Mouse (Mus musculus) urinary bladder, postnatal 0 days (tissue): ENCODE results near the gene Olfr481. TPM values are rescaled to one million over a fixed set of nuclear protein-coding genes. Genes with fewer than 3 reads are reported as not detected.

Source experiments
- polyA plus RNA-seq: library from polyadenylated mRNA; unstranded; fragments of >200 nt; fragmentation: Nextera tagmentation; extraction: Ambion mirVana; gene quantifications from 2 replicates; pipeline ENCODE4 v1.2.1, GENCODE M21; 2015

Gene Olfr481
- not detected in 2 replicates for polyA plus RNA-seq

GRCm38 (mm10) chr7:108079555-108079954 lies at the start of gene Olfr481:
Gene Olfr481 (plus strand): TSS chr7:108079855.

DNA sequence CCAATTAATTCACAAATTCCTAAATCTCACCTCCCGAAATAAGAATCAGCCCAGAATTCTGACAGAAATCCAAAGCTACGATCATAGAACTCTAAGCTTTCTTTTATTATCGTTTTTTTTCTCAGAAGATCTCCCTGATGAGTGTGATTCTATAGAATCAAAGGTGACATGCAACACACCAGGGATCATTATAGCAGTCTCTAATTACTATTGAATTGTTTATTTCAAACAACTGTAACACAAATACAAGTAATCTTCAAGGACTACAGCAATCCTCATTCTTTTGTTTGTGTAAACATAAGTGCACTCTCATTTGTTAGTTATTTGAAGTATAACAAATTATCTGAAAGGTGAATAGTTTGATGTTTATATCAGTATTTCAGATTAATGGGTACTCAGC lies 45.8 kb upstream of the Olfr481 start, which contains the start of gene Olfr478:
Gene Olfr478 (minus strand): TSS at position 101 of the 400 bp plus-strand sequence.

GRCm38 (mm10) chr7:108050393-108050792 lies 29.3 kb upstream of the Olfr481 start, which contains the start of gene Olfr479:
Gene Olfr479 (plus strand): TSS chr7:108050693.

DNA sequence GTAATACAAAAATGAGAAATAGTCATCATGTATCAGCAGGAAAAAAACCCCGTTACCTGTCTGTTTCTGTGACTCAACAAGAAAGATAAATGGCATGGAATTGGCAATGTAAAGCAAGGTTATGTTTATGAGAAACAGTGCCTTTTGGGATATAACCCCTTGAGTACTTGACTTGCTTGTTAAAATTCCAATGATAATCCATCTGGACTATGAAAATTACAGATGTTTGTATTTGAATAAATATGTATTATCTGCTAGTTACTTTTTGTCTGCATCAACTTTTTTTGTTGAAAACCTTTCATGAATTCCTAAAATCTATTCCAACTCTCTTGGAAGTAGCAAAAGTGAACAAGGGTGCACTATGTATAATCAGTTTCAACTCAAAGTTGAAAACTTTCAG lies 12.4 kb upstream of the Olfr481 start, which contains the start of gene Olfr480:
Gene Olfr480 (minus strand): TSS at position 101 of the 400 bp plus-strand sequence.

DNA sequence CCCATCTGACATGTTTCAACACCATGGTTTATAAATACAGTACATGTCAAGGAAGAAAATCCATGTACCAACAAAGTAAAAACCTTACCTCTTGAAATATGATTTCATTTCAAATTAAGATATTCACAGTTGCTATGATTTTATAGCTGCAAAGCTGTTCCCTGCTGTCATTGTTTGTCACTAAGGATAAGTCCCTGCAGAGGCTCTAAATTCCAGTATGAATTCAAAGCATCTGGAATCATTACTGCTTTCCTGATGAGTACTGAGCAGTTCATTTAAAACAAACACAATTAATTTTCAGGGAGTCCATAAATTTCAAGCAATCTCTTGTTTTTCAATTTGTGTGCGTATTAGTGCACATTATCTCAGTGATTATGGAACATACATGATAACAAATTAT lies 17.8 kb downstream of the Olfr481 start, which contains the start of gene Olfr482:
Gene Olfr482 (minus strand): TSS at position 101 of the 400 bp plus-strand sequence.

DNA sequence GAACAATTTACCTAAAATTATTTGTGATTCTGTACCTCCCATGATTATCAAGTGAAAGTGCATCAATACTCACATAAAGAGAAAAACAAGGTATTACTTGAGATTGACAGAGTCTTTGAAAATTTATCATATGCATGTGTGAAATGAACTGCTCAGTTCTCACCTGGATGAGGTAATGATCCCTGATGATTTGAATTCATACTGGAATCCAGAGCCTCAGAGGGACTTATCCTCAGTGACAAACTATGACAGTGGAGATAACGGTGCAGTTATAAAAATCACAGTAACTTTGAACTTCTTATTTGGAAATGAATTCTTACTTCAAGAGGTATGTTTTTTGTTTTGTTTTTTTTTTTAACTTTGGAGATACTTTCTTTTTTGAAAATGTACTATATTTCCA lies 20.9 kb downstream of the Olfr481 start, which contains the start of gene Olfr483:
Gene Olfr483 (plus strand): TSS at position 301 of the 400 bp plus-strand sequence.

DNA sequence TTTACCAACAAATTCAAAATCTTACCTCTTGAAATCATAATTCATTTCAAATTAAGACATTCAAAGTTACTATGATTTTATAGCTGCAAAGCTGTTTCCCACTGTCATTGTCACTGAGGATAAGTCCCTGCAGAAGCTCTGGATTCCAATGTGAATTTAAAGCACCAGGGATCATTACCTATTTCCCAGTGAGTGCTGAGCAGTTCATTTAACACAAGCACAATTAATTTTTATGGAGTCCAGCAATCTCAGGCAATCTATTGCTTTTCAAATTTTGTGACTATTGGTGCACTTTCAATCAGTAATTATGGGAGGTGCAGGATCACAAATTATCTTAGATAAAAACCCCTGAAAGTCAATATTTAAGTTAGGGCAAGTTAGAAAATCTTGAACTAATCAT lies 47.7 kb downstream of the Olfr481 start, which contains the start of gene Olfr484:
Gene Olfr484 (minus strand): TSS at position 101 of the 400 bp plus-strand sequence.

Other genes with a start within 250 kb of the Olfr481 start
- not detected in 2 replicates for gene Olfr470, start 232.4 kb upstream of the Olfr481 start, polyA plus RNA-seq
- gene Olfr472, start 182.0 kb upstream of the Olfr481 start, polyA plus RNA-seq = not detected in 2 replicates
- gene Olfr473, start 149.4 kb upstream of the Olfr481 start, polyA plus RNA-seq = not detected in 2 replicates
- not detected in 2 replicates for gene Olfr474, start 125.2 kb upstream of the Olfr481 start, polyA plus RNA-seq
- not detected in 2 replicates for gene Olfr476, start 115.1 kb upstream of the Olfr481 start, polyA plus RNA-seq
- not detected in 2 replicates for gene Olfr477, start 93.2 kb upstream of the Olfr481 start, polyA plus RNA-seq
- not detected in 2 replicates for gene Olfr478, start 45.9 kb upstream of the Olfr481 start, polyA plus RNA-seq
- not detected in 2 replicates for gene Olfr479, start 29.2 kb upstream of the Olfr481 start, polyA plus RNA-seq
- not detected in 2 replicates for gene Olfr480, start 12.5 kb upstream of the Olfr481 start, polyA plus RNA-seq
- 0.12 TPM in 1 of 2 replicates, not detected in the other for gene Olfr482, start 17.7 kb downstream of the Olfr481 start, polyA plus RNA-seq
- not detected in 2 replicates for gene Olfr483, start 21.0 kb downstream of the Olfr481 start, polyA plus RNA-seq
- not detected in 2 replicates for gene Olfr484, start 47.6 kb downstream of the Olfr481 start, polyA plus RNA-seq
- gene Olfr485, start 80.0 kb downstream of the Olfr481 start, polyA plus RNA-seq = not detected in 2 replicates
- gene Olfr486, start 92.9 kb downstream of the Olfr481 start, polyA plus RNA-seq = not detected in 2 replicates
- gene Olfr487, start 134.8 kb downstream of the Olfr481 start, polyA plus RNA-seq = not detected in 2 replicates
- not detected in 2 replicates for gene Olfr488, start 178.5 kb downstream of the Olfr481 start, polyA plus RNA-seq
- not detected in 2 replicates for gene Olfr490, start 209.1 kb downstream of the Olfr481 start, polyA plus RNA-seq
- not detected in 2 replicates for gene Olfr491, start 233.6 kb downstream of the Olfr481 start, polyA plus RNA-seq
- gene Olfr492, start 243.8 kb downstream of the Olfr481 start, polyA plus RNA-seq = not detected in 2 replicates